Mouse (Mus musculus): ENCODE measurements around the gene Gm20388.
A peak's percentile ranks its signal among the peaks of the same experiment; 100 is the strongest.

The Gm20388 gene

DNA sequence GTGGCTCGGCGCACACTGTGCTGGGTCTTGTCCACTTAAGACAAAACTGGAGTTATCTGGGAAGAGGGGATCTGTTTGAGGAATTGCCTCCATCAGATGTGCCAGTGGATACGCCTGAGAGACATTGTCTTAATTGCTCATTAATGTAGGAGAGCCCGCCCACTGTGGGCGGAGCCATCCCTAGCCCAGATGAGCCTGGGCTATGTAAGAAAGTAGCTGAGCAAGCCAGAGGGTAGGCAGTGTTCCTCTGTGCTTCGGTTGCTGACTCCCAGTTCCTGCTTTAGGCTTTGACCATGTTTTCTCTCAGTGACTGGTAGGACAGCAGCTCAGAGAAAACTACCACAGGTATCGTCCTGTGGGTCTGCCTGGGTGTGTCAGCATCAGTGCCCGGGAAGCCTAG is 2923.8 kb downstream of the Gm20388 start:
- no peak for DNase-seq (ENCODE audit: extremely low spot score, low spot score)

GRCm38 (mm10) chr8:122834971-122835370 is 2924.3 kb downstream of the Gm20388 start:
- DNase-seq (ENCODE audit: extremely low spot score, low spot score), result peak; percentile 78

DNA sequence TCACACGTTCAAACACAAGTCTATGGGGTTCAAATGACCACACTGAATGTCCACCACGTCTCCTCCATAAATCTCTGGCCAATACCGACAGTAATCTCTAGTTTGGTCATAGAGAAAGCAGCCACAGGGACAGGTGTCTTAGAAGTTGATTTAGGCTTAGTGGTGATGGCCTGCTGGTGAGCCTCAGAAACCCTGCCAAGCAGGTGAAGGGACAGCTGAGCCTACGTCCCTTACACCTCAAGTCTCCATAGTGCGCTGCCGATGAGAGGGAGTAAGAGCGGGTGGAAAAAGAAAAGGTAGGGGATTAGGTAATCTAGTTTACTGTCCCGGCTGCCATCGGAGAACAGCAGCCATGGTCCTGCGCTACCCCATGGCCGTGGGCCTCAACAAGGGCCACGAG is 2925.6 kb downstream of the Gm20388 start:
- no peak for DNase-seq (ENCODE audit: extremely low spot score, low spot score)

GRCm38 (mm10) chr8:122836696-122837095 is 2926.1 kb downstream of the Gm20388 start:
- no peak for DNase-seq (ENCODE audit: extremely low spot score, low spot score)

- no peak for DNase-seq (ENCODE audit: extremely low spot score, low spot score)
These were observed 2933.5 kb downstream of the Gm20388 start for GRCm38 (mm10) chr8:122844161-122844560.

GRCm38 (mm10) chr8:122845662-122846061 is 2935.0 kb downstream of the Gm20388 start:
- DNase-seq (ENCODE audit: extremely low spot score, low spot score), result no peak

DNA sequence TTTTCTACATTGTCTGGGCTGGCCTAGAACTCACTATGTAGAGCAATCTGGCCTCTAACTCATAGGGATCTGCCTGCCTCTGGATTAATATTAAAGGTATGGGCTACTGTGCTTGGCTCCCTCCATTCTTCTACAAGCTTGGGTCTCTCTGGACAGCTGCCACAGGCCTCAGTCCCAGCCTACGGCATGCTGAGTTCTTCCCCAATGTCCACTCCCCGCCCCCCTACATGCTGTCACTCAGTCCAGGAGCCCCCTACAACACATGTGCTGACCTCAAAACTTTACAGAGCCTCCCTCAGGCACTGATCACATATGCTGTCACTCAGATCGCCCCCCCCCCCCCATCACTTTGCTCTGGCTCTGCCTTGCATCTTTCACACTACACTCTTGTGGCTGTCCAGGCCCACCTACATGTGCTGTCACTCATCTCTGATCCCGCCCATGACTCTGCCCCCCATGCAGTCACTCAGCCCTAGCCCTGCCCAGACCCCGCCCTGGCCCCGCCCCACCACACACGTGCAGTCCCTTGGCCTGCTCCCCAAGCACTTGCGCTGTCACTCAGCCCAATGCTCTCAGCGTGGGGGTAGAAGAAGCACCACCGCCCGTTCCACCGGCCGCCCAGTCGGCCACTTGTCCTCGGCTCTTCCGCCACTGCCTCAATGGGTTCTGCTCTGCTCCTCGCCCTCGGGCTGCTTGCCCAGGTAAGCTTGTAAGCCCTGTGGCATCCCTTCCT is 2937.4 kb downstream of the Gm20388 start, which contains the start of gene Cdh15:
Gene Cdh15, plus strand, starts transcription at position 138 of the 733 bp plus-strand sequence.
- peak; percentile 58 for DNase-seq (ENCODE audit: extremely low spot score, low spot score)

- no peak for DNase-seq (ENCODE audit: extremely low spot score, low spot score)
These were observed 2938.7 kb downstream of the Gm20388 start for GRCm38 (mm10) chr8:122849152-122849910.

DNA sequence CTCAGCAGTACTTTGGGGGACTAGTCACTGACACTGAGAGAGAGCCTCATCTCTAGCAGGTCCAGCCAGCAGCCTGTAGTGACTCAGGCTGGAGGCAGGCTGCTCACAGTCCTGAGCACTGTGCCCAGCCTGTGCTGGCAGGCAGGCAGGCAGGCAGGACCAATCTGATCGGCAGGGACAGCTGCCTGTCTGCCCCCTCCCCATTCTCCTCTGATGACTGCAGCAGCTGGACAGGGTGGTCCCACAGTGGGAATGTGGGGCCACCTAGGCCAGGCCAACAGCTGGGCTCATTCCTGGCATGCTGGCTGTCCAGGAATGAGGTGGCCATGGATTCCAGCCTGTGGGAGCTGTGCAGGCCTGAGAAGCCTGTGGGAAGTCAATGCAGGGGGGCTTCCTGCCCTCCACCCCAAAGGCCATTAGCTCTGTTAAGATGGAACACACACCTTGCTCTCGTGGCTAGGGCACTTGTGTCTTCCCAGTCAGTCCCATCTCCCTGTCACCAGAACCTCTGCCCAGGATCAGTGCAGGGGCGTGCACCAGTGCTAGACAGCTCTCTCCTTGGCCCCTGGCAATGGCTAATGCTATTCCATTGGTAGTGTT is 2940.1 kb downstream of the Gm20388 start:
- DNase-seq (ENCODE audit: extremely low spot score, low spot score), result no peak

DNA sequence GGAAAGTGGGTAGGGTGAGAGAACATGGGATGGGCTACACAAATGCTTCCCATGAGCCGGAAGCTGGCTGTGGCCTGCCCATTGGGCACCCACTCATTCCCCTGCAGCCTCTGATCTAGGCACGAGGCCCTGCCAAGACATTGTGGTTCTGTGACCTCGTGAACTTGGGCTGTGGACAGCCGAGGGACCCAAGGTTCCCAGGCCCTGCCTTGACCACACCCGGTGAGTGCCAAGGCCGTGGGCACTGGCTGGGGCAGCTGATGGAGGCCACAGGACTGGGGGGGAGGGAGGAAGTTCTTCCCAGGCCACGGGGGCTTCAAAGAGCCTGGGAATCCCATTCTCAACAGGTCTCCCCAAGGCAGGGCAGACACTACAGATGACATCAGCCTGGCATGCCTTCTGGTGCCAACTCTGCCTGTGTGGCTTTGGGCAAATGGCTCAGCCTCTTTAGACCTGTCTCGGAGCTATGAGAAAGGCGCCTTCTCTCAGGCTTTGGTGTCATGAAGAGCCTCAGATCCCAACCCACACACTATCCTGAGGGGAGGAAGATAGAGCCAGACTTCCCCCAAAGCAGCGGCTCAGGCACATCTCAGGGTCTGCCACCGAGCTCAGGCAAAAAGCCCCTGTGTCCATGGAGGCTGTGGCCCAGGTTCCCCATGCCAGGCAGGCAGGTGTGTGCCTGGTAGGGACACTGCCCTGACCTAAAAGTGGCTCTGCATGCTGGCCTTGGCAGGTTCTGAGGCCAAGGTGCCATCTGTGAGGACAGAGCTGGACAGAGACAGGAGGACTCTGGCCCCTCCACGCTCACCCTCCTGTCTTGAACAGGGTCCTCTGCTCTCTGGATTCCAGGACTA is 2941.3 kb downstream of the Gm20388 start:
- DNase-seq (ENCODE audit: extremely low spot score, low spot score), result no peak

GRCm38 (mm10) chr8:122852546-122852905 is 2941.9 kb downstream of the Gm20388 start:
- no peak for DNase-seq (ENCODE audit: extremely low spot score, low spot score)

- no peak for DNase-seq (ENCODE audit: extremely low spot score, low spot score)
These were observed 2942.7 kb downstream of the Gm20388 start for GRCm38 (mm10) chr8:122853340-122853771.

DNA sequence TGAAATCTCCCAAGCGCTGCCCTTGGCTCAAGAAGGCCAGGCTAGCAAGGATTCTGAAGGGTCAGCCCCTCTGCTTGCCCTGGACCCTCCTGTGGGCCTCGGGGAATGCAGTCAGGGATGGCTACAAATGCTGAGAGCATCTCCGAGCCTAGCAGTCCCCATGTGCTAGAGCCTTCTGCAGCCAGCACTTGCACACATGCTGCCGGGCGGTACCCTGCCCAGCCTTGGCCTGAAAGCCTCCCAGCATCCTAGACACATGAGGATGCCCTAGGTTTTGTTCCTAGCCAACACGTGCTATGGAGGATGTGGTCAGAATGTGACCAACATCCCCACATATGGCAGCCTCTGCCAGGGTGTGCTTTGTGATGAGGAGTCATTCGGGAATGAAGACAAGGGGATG is 2943.7 kb downstream of the Gm20388 start:
- DNase-seq (ENCODE audit: extremely low spot score, low spot score), result no peak

DNA sequence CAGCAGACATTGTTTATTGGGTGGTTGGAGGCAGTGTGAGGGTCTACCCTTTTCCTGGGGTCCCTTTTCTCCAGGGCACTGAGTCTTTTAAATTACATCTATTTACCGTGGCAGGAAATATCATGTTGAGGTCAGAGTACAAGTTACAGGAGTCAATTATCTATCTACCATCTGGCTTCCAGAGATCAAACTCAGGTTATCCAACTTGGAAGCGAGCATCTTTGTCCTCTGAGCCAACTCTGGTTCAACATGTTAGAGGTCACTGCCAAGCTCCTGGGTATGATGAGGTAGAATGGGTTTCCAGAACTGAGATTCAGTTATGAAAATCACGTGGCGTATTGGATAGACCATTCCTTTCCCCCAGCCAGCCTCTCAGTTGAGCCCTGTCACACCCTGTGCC is 2944.5 kb downstream of the Gm20388 start:
- no peak for DNase-seq (ENCODE audit: extremely low spot score, low spot score)

- DNase-seq (ENCODE audit: extremely low spot score, low spot score), result no peak
These were observed 2945.6 kb downstream of the Gm20388 start for GRCm38 (mm10) chr8:122856288-122856687.

GRCm38 (mm10) chr8:122859843-122860242 is 2949.2 kb downstream of the Gm20388 start:
- DNase-seq (ENCODE audit: extremely low spot score, low spot score), result no peak

GRCm38 (mm10) chr8:122864719-122865129 is 2954.1 kb downstream of the Gm20388 start:
- DNase-seq (ENCODE audit: extremely low spot score, low spot score), result no peak

GRCm38 (mm10) chr8:122865441-122865840 is 2954.8 kb downstream of the Gm20388 start:
- no peak for DNase-seq (ENCODE audit: extremely low spot score, low spot score)

DNA sequence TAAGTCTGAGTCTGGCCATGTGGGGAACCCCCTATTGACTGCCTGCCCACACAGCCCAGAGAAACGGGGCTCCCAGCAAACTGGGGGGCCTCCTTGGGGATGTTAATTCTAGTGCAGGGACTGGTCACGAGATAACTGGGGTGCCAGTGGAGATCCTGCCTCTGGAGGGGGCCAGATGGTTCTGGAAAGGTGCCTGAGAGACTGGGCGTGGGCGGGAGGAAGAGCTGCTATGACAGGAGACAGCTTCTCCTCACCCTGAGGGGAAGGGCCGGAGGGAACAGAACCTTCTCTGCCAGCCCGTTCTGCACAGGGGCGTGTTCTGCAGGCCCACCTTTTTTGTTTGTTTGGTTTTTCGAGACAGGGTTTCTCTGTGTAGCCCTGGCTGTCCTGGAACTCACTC is 2955.6 kb downstream of the Gm20388 start:
- no peak for DNase-seq (ENCODE audit: extremely low spot score, low spot score)

DNA sequence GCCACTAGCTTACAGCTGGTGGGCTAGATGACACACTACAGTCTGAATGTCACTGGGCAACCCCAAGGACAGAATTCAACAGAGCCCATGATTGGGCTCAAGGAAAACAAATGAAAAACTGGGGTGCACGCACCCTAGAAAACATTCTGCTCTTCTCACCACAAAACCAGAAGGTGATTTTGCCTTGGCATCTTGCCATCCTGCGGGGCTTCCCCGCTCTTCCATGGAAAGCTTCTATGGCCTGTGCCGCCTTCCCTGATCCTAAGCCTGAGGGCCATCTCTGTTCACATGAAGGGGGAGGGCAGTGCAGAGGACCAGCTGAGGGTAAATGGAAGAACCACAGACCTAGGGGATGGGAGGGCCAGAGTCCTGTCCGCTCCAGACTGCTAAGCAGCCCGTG is 2957.3 kb downstream of the Gm20388 start:
- no peak for DNase-seq (ENCODE audit: extremely low spot score, low spot score)

DNA sequence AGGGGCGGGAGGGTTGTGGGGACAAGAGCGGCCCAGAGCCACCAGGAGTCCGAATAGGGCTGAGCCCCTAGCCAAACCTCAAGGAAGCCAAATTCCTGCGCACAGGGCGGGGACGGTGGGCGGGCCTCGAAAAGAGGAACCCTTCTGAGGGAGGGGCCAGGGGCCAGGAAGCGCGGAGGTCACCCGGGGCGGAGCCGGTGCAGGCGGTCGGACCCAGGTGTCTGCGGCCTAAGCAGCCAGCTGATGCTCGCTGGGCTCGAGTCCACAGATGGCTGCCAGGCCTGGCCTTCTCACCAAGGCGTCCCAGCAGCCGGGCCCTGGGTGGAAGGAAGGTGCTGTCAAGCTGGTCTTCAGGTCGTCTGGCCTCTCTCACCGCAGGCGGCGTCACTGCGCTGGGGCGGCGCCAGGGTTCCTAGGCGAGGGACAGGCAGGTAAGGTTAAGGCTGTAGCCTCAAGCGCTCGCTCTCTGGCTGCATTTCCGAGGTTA is 2959.8 kb downstream of the Gm20388 start:
- no peak for DNase-seq (ENCODE audit: extremely low spot score, low spot score)
